Mouse (Mus musculus) adrenal gland, postnatal 36 days (tissue): ENCODE data around the gene Ube2e2. TPM values are rescaled to one million over a fixed set of nuclear protein-coding genes. Genes with fewer than 3 reads are reported as not detected.

Experiments
- DNase-seq, 2 experiments: peaks; one replicate each; pipeline ENCODE4 v3.0.0; 2021; ENCODE audit warnings: mixed read lengths in 1 of 2
- long read RNA-seq, 2 experiments: library from polyadenylated mRNA; stranded (forward); transcript quantifications; one replicate each; pipeline ENCODE4 v2.0.0; 2021; ENCODE audit warnings: borderline sequencing depth in 2 of 2
- total RNA-seq, 2 experiments: library from RNA; stranded (reverse); gene quantifications; 2 replicates each; pipeline ENCODE4 v1.2.3; 2021

Ube2e2 gene
- 10 to 100 TPM; 37.1 to 45.1 TPM for total RNA-seq
- long read RNA-seq, experiment 1, partial matches to known transcripts, result 5 of 8 reads
- long read RNA-seq, experiment 1, other reads (novel, unspliced or antisense), result 3 of 8 reads
- long read RNA-seq, experiment 2, partial matches to known transcripts, result 0 of 1 reads
- long read RNA-seq, experiment 2, other reads (novel, unspliced or antisense), result 1 of 1 reads

GRCm38 (mm10) chr14:18893947-18894445, at the start of gene Ube2e2:
TSS of gene Ube2e2 (minus strand) at chr14:18894267.
- no peak for DNase-seq

GRCm38 (mm10) chr14:18940068-18940467, 46.0 kb upstream of the Ube2e2 start:
- no peak for DNase-seq

GRCm38 (mm10) chr14:18903553-18903952, 9.5 kb upstream of the Ube2e2 start:
- DNase-seq, result no peak

GRCm38 (mm10) chr14:18893121-18893946, 733 bp downstream of the Ube2e2 start:
- peak; percentile 94 to 96 for DNase-seq

- peak; percentile 10 to 26 for DNase-seq
These were observed 4.5 kb downstream of the Ube2e2 start for GRCm38 (mm10) chr14:18889571-18889970.

- DNase-seq, result no peak
These were observed 11.6 kb downstream of the Ube2e2 start for GRCm38 (mm10) chr14:18882493-18882892.

GRCm38 (mm10) chr14:18870716-18871115, 23.4 kb downstream of the Ube2e2 start:
- no peak for DNase-seq

GRCm38 (mm10) chr14:18828661-18829060, 65.4 kb downstream of the Ube2e2 start:
- no peak for DNase-seq

GRCm38 (mm10) chr14:18826753-18827152, 67.3 kb downstream of the Ube2e2 start:
- DNase-seq, result no peak

GRCm38 (mm10) chr14:18820713-18821112, 73.4 kb downstream of the Ube2e2 start:
- DNase-seq, result no peak

- no peak for DNase-seq
These were observed 97.2 kb downstream of the Ube2e2 start for GRCm38 (mm10) chr14:18796857-18797256.

GRCm38 (mm10) chr14:18795787-18796186, 98.3 kb downstream of the Ube2e2 start:
- no peak for DNase-seq

- DNase-seq, result no peak
These were observed 114.9 kb downstream of the Ube2e2 start for GRCm38 (mm10) chr14:18778993-18779675.

- no peak for DNase-seq
These were observed 115.8 kb downstream of the Ube2e2 start for GRCm38 (mm10) chr14:18778241-18778640.

- DNase-seq, result no peak
These were observed 117.9 kb downstream of the Ube2e2 start for GRCm38 (mm10) chr14:18776132-18776531.

GRCm38 (mm10) chr14:18773724-18774123, 120.3 kb downstream of the Ube2e2 start:
- peak; percentile 1 to 34 for DNase-seq

- no peak for DNase-seq
These were observed 134.3 kb downstream of the Ube2e2 start for GRCm38 (mm10) chr14:18759601-18760356.

- DNase-seq, result no peak
These were observed 135.2 kb downstream of the Ube2e2 start for GRCm38 (mm10) chr14:18758595-18759532.

GRCm38 (mm10) chr14:18758003-18758402, 136.1 kb downstream of the Ube2e2 start:
- no peak for DNase-seq

GRCm38 (mm10) chr14:18755410-18755809, 138.7 kb downstream of the Ube2e2 start:
- DNase-seq, result no peak

- DNase-seq, result no peak
These were observed 139.5 kb downstream of the Ube2e2 start for GRCm38 (mm10) chr14:18754595-18754994.
